Comparison of ENCODE assay signal across 28 mouse cellular contexts in the genomic region with DNA sequence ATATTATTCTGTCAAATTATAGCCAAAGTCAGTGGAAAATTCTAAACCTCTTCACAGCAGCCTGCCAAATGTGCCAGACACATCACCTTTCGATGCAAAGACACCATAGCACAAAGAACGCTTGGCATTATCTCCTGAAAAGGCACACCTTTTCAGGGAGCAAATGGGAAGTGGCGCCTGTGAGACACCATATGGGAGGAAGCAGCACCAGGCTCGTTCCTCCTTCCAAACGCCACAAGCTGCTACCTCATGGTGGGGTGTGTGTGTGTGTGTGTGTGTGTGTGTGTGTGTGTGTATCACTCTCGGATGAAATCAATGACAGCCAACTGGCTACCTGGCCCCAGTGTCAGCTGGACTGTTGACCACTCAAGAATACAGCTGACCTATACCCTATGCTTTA.
A peak's percentile ranks its signal among the peaks of the same experiment; 100 is the strongest.
DNase-seq lines count a peak whose midpoint lies in the region; ATAC-seq lines count a peak whose summit lies in the region.
"Had no signal": no experiment of that assay in that cellular context is flagged by ENCODE, and none has a peak within 500 bp of the region (broad histone marks: within the 10 kb centered on the region; RNA-seq: fewer than 3 reads in every experiment).

No protein-coding gene starts in this region.

- no peaks in the 10 kb centered on the region for H3K9me3 ChIP-seq in hindbrain, embryonic 14.5 days (ENCODE audit: control insufficient read depth, low read length)
- H3K9me3 ChIP-seq: heart, embryonic 12.5 days; hindbrain, embryonic 13.5 days; limb, embryonic 10.5 days; limb, embryonic 15.5 days had no signal

- no peaks in the 10 kb centered on the region for H3K36me3 ChIP-seq in hindbrain, embryonic 14.5 days (replicated peaks; ENCODE audit: control insufficient read depth, insufficient read depth)
- H3K36me3 ChIP-seq: heart, embryonic 12.5 days; hindbrain, embryonic 13.5 days; limb, embryonic 10.5 days; limb, embryonic 15.5 days had no signal

- peaks cover 13% of the 10 kb centered on the region; the same call in 1 of the 2 replicates for H3K4me1 ChIP-seq in hindbrain, embryonic 14.5 days (replicated peaks; ENCODE audit: control insufficient read depth, insufficient read depth, low read length)
- H3K4me1 ChIP-seq: heart, embryonic 12.5 days had no signal

- H3K4me3 ChIP-seq in hindbrain, embryonic 14.5 days (replicated peaks; ENCODE audit: low read length) = no peak overlapping the region
- H3K4me3 ChIP-seq: erythroblast, embryonic 14.5 days; gastrocnemius, adult 2 months; heart, adult 2 months; heart, embryonic 12.5 days; hindbrain, embryonic 13.5 days; limb, embryonic 10.5 days; limb, embryonic 15.5 days had no signal

- 68% methylated on average over 6 of the region's 6 CpGs for WGBS in hindbrain, embryonic 14.5 days

- H3K9ac ChIP-seq in hindbrain, embryonic 14.5 days = no peak overlapping the region
- H3K9ac ChIP-seq: heart, embryonic 12.5 days; hindbrain, embryonic 13.5 days; limb, embryonic 15.5 days; liver, embryonic 14.5 days had no signal

- no peak overlapping the region for H3K27ac ChIP-seq in hindbrain, embryonic 14.5 days
- H3K27ac ChIP-seq: gastrocnemius, adult 2 months; heart, adult 2 months; hindbrain, embryonic 13.5 days; limb, embryonic 10.5 days; limb, embryonic 15.5 days; liver, embryonic 14.5 days; macrophage had no signal

- H3K27me3 ChIP-seq in hindbrain, embryonic 14.5 days (ENCODE audit: control insufficient read depth, insufficient read depth, low read length) = no peaks in the 10 kb centered on the region
- H3K27me3 ChIP-seq: heart, embryonic 12.5 days; hindbrain, embryonic 13.5 days; limb, embryonic 15.5 days had no signal

- peak; percentile 33 to 48 for DNase-seq in cerebellum, postnatal 25 days
- DNase-seq in cerebellum, adult 18-20 months = no peak
- DNase-seq in layer of hippocampus, postnatal 14 days (ENCODE audit: low spot score in 2 of 2) = peak; percentile 28 to 51
- no peak for DNase-seq in layer of hippocampus, postnatal 25 days (ENCODE audit: extremely low spot score in 1 of 2, low spot score in 1 of 2)
- DNase-seq in right cerebral cortex, postnatal 4 days = peak; percentile 16
- no peak for DNase-seq in right cerebral cortex, postnatal 25 days
- DNase-seq in thymus, postnatal 14 days = no peak
- no peak for DNase-seq in hindbrain, embryonic 14.5 days (ENCODE audit: low spot score)
- DNase-seq: adrenal gland, postnatal 10 days; gastrocnemius, adult 2 months; heart, adult 2 months; heart, postnatal 4 days; kidney, adult 9 months; kidney, postnatal 10 days; layer of hippocampus, adult 9-11 months; lung, adult 2 months; lung, postnatal 10 days; spleen, adult 18-20 months; thymus, postnatal 25 days had no signal

- no peak overlapping the region for H3K4me2 ChIP-seq in hindbrain, embryonic 14.5 days (replicated peaks)
- H3K4me2 ChIP-seq: heart, embryonic 12.5 days; hindbrain, embryonic 13.5 days; limb, embryonic 15.5 days had no signal

- ATAC-seq in hindbrain, embryonic 14.5 days (ENCODE audit: low FRiP score) = no peak
- ATAC-seq: intestine, postnatal 0 days; Patski had no signal

Comparison
In these comparisons a context has a peak if more than half of its experiments do, and no peak if none do; other contexts are left out.
1. DNase-seq: peak in cerebellum, postnatal 25 days (2 of 2), layer of hippocampus, postnatal 14 days (2 of 2) and right cerebral cortex, postnatal 4 days (single experiment); none in cerebellum, adult 18-20 months (0 of 2), layer of hippocampus, postnatal 25 days (0 of 2), right cerebral cortex, postnatal 25 days (single experiment), thymus, postnatal 14 days (single experiment) and hindbrain, embryonic 14.5 days (single experiment).